ENCODE assay signal across 25 mouse cellular contexts in the genomic region with DNA sequence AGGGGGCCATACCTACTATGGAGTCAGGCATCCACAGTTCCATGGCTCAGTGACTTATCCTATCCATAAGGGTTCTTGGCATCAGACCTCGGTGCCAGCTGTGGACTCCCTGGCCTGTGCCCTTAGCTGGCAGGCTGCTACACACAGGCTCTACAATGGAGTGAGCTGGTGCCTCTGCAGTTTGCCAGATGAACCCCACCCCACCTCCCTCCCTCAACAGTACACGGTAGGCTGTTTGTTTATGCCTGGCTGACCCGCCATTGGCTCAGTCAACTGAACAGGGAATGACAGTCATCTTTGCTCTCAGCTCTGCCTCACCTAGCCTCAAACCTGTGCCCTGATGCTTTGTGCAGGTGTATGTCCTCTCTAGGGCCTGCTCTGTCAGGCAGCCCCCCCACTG. TPM values are rescaled to one million over a fixed set of nuclear protein-coding genes. Genes with fewer than 3 reads are reported as not detected.
DNase-seq lines count a peak whose midpoint lies in the region; ATAC-seq and TF ChIP-seq lines count a peak whose summit lies in the region.
"Had no signal": no experiment of that assay in that cellular context is flagged by ENCODE, and none has a peak within 500 bp of the region (broad histone marks: within the 10 kb centered on the region; RNA-seq: fewer than 3 reads in every experiment).

No protein-coding gene starts in this region.

- intact Hi-C loops in left cerebral cortex, postnatal 4 days (cut with DNase I) = no loop called here

- H3K4me2 ChIP-seq in forebrain, embryonic 15.5 days (replicated peaks) = no peak overlapping the region
- H3K4me2 ChIP-seq in forebrain, postnatal 0 days (ENCODE audit: low read depth) = no peak overlapping the region
- H3K4me2 ChIP-seq in hindbrain, embryonic 16.5 days (ENCODE audit: low read length) = no peak overlapping the region
- H3K4me2 ChIP-seq: embryonic facial prominence, embryonic 13.5 days; intestine, embryonic 15.5 days; liver, embryonic 15.5 days; lung, embryonic 15.5 days had no signal

- H3K4me1 ChIP-seq in forebrain, embryonic 15.5 days = peaks cover 28% of the 10 kb centered on the region
- no peaks in the 10 kb centered on the region for H3K4me1 ChIP-seq in forebrain, postnatal 0 days (ENCODE audit: insufficient read depth)
- peaks cover 29% of the 10 kb centered on the region for H3K4me1 ChIP-seq in hindbrain, embryonic 16.5 days (ENCODE audit: control insufficient read depth, insufficient read depth, low read depth, low read length)
- H3K4me1 ChIP-seq: embryonic facial prominence, embryonic 13.5 days; intestine, embryonic 15.5 days; liver, embryonic 15.5 days; megakaryocyte, embryonic 14.5 days had no signal

- H3K9me3 ChIP-seq in forebrain, embryonic 15.5 days = no peaks in the 10 kb centered on the region
- H3K9me3 ChIP-seq in forebrain, postnatal 0 days (ENCODE audit: low read length) = no peaks in the 10 kb centered on the region
- H3K9me3 ChIP-seq in hindbrain, embryonic 16.5 days (ENCODE audit: control insufficient read depth, low read length) = no peaks in the 10 kb centered on the region
- H3K9me3 ChIP-seq: embryonic facial prominence, embryonic 13.5 days; intestine, embryonic 15.5 days; limb, embryonic 10.5 days; liver, embryonic 15.5 days; lung, embryonic 15.5 days; megakaryocyte, embryonic 14.5 days had no signal

- H3K27me3 ChIP-seq in forebrain, embryonic 15.5 days = peaks cover 6% of the 10 kb centered on the region; the same call in 1 of the 2 replicates
- H3K27me3 ChIP-seq in forebrain, postnatal 0 days (ENCODE audit: insufficient read depth, low read length) = no peaks in the 10 kb centered on the region
- H3K27me3 ChIP-seq in hindbrain, embryonic 16.5 days (replicated peaks; ENCODE audit: control insufficient read depth, insufficient read depth, low read length) = 0 out of 2 replicates have a peak, but pooled peaks cover 2% of the 10 kb centered on the region
- H3K27me3 ChIP-seq: intestine, embryonic 15.5 days; liver, embryonic 15.5 days; lung, embryonic 15.5 days had no signal

- DNase-seq in cerebellum, adult 9-11 months = peak; percentile 71
- DNase-seq in cerebellum, postnatal 4 days (ENCODE audit: low spot score in 2 of 2) = no peak
- no peak for DNase-seq in forebrain, postnatal 0 days
- DNase-seq in left cerebral cortex, postnatal 4 days = peak; percentile 71
- no peak for DNase-seq in left cerebral cortex, adult 18-20 months (ENCODE audit: low spot score in 2 of 2)
- DNase-seq: adrenal gland, postnatal 14 days; embryo, embryonic 11 days; gastrocnemius, adult 2 months; heart, postnatal 4 days; kidney, adult 8-10 months; kidney, postnatal 10 days; liver; lung, postnatal 36 days; right cerebral cortex, postnatal 14 days had no signal

- TF ChIP-seq CTCF in forebrain, postnatal 0 days (IDR thresholded peaks at IDR 0.05; ENCODE audit: low read depth) = no peak

- no peak overlapping the region for H3K4me3 ChIP-seq in forebrain, embryonic 15.5 days
- no peak overlapping the region for H3K4me3 ChIP-seq in forebrain, postnatal 0 days (ENCODE audit: low read depth, low read length)
- no peak overlapping the region for H3K4me3 ChIP-seq in hindbrain, embryonic 16.5 days (ENCODE audit: low read length)
- H3K4me3 ChIP-seq: embryonic facial prominence, embryonic 13.5 days; erythroblast, embryonic 14.5 days; gastrocnemius, adult 2 months; intestine, embryonic 15.5 days; limb, embryonic 10.5 days; liver, embryonic 15.5 days; lung, embryonic 15.5 days; megakaryocyte, embryonic 14.5 days had no signal

- 44% methylated on average over 3 of the region's 3 CpGs for WGBS in forebrain, embryonic 15.5 days
- 39% methylated on average over 3 of the region's 3 CpGs for WGBS in forebrain, postnatal 0 days
- WGBS in hindbrain, embryonic 16.5 days = 33% methylated on average over 3 of the region's 3 CpGs

- no peak overlapping the region for H3K27ac ChIP-seq in forebrain, embryonic 15.5 days (replicated peaks)
- H3K27ac ChIP-seq in forebrain, postnatal 0 days (ENCODE audit: low read depth, low read length) = no peak overlapping the region
- H3K27ac ChIP-seq in hindbrain, embryonic 16.5 days (ENCODE audit: low read depth, low read length) = no peak overlapping the region
- H3K27ac ChIP-seq: embryonic facial prominence, embryonic 13.5 days; gastrocnemius, adult 2 months; intestine, embryonic 15.5 days; limb, embryonic 10.5 days; liver, embryonic 15.5 days; lung, embryonic 15.5 days; stomach, postnatal 0 days had no signal

- ATAC-seq in forebrain, embryonic 15.5 days (replicated peaks) = peak; percentile 31; the same call in 1 of the 2 replicates
- no peak for ATAC-seq in forebrain, postnatal 0 days
- peak; percentile 45 for ATAC-seq in hindbrain, embryonic 16.5 days
- ATAC-seq: CD4-positive, CD25-positive, alpha-beta regulatory T cell, adult 4 months; intestine, embryonic 15.5 days had no signal

- H3K36me3 ChIP-seq in forebrain, embryonic 15.5 days = no peaks in the 10 kb centered on the region
- no peaks in the 10 kb centered on the region for H3K36me3 ChIP-seq in forebrain, postnatal 0 days (ENCODE audit: insufficient read depth)
- H3K36me3 ChIP-seq in hindbrain, embryonic 16.5 days (ENCODE audit: control insufficient read depth, insufficient read depth, low read length) = no peaks in the 10 kb centered on the region
- H3K36me3 ChIP-seq: embryonic facial prominence, embryonic 13.5 days; intestine, embryonic 15.5 days; limb, embryonic 10.5 days; liver, embryonic 15.5 days; lung, embryonic 15.5 days had no signal

- H3K9ac ChIP-seq in forebrain, embryonic 15.5 days (replicated peaks) = no peak overlapping the region
- H3K9ac ChIP-seq in forebrain, postnatal 0 days = no peak overlapping the region
- no peak overlapping the region for H3K9ac ChIP-seq in hindbrain, embryonic 16.5 days (ENCODE audit: low read depth, low read length)
- H3K9ac ChIP-seq: embryonic facial prominence, embryonic 13.5 days; intestine, embryonic 15.5 days; liver, embryonic 15.5 days; lung, embryonic 15.5 days had no signal

RNA-seq across cellular contexts. Expression of a gene that starts 26.3 kb away (rescaled TPM):
- polyA plus RNA-seq in forebrain, embryonic 15.5 days (2015; fragmentation: Nextera tagmentation; extraction: Ambion mirVana) = 16.6 and 16.9 TPM in 2 replicates
- total RNA-seq in forebrain, postnatal 0 days (2014; rRNA removed) = 27.5 and 46.1 TPM in 2 replicates
- 19.8 and 22.5 TPM in 2 replicates for polyA plus RNA-seq in forebrain, postnatal 0 days (2015; fragmentation: Nextera tagmentation; extraction: Ambion mirVana)
- total RNA-seq in left cerebral cortex, postnatal 4 days (2021) = 10 to 100 TPM; 51.7 to 52.6 TPM
- total RNA-seq in left cerebral cortex, adult 18-20 months (2021) = 100 to 1,000 TPM; 104 to 107 TPM
- polyA plus RNA-seq in hindbrain, embryonic 16.5 days (2015; fragmentation: Nextera tagmentation; extraction: Ambion mirVana) = 12.3 and 16.2 TPM in 2 replicates
- polyA plus RNA-seq: erythroblast, embryonic 14.5 days had no signal

RNA-seq across cellular contexts. Expression of a gene that starts 45.6 kb away (rescaled TPM):
- 0.73 and 1.2 TPM in 2 replicates for polyA plus RNA-seq in forebrain, embryonic 15.5 days (2015; fragmentation: Nextera tagmentation; extraction: Ambion mirVana)
- total RNA-seq in forebrain, postnatal 0 days (2014; rRNA removed) = 0.76 and 1.4 TPM in 2 replicates
- polyA plus RNA-seq in forebrain, postnatal 0 days (2015; fragmentation: Nextera tagmentation; extraction: Ambion mirVana) = 0.48 and 0.65 TPM in 2 replicates
- 1 to 10 TPM; 1.1 to 1.3 TPM for total RNA-seq in left cerebral cortex, postnatal 4 days (2021)
- 1 to 10 TPM in 1 of 2 experiments, under 1 TPM in 1; 0.91 to 1.1 TPM for total RNA-seq in left cerebral cortex, adult 18-20 months (2021)
- polyA plus RNA-seq in hindbrain, embryonic 16.5 days (2015; fragmentation: Nextera tagmentation; extraction: Ambion mirVana) = 1.1 and 1.2 TPM in 2 replicates

Comparison
In these comparisons a context has a peak if more than half of its experiments do, and no peak if none do; other contexts are left out.
1. DNase-seq: peak in cerebellum, adult 9-11 months (single experiment) and left cerebral cortex, postnatal 4 days (single experiment); none in cerebellum, postnatal 4 days (0 of 2), forebrain, postnatal 0 days (single experiment) and left cerebral cortex, adult 18-20 months (0 of 2).